18 mouse cellular contexts compared by ENCODE assay signal in genomic region chr12:110830293-110831024, GRCm38 (mm10).
"Had no signal": no experiment of that assay in that cellular context is flagged by ENCODE, and none has a peak within 500 bp of the region (broad histone marks: within the 10 kb centered on the region; RNA-seq: fewer than 3 reads in every experiment).

No protein-coding gene starts in this region.

- H3K4me1 ChIP-seq: midbrain, embryonic 10.5 days; neural tube, embryonic 15.5 days had no signal

- H3K9me3 ChIP-seq: midbrain, embryonic 10.5 days; neural tube, embryonic 13.5 days; neural tube, embryonic 15.5 days had no signal

- H3K27me3 ChIP-seq: neural tube, embryonic 13.5 days; neural tube, embryonic 15.5 days had no signal

- H3K4me3 ChIP-seq: midbrain, embryonic 10.5 days; myocyte; neural tube, embryonic 13.5 days; neural tube, embryonic 15.5 days had no signal

- DNase-seq: lung, adult 18-20 months; lung, embryonic 14.5 days; lung, postnatal 10 days; lung, postnatal 4 days; midbrain, embryonic 14.5 days; retina, postnatal 1 day; right cerebral cortex, adult 18-20 months; right cerebral cortex, postnatal 25 days; right cerebral cortex, postnatal 4 days; spleen, adult 18-20 months; thymus, adult 18-20 months; thymus, postnatal 14 days; thymus, postnatal 36 days had no signal

- H3K9ac ChIP-seq: lung, embryonic 14.5 days; neural tube, embryonic 13.5 days; neural tube, embryonic 15.5 days had no signal

- H3K27ac ChIP-seq: midbrain, embryonic 10.5 days; neural tube, embryonic 13.5 days; neural tube, embryonic 15.5 days had no signal

- H3K36me3 ChIP-seq: midbrain, embryonic 10.5 days; neural tube, embryonic 13.5 days; neural tube, embryonic 15.5 days had no signal

- ATAC-seq: midbrain, embryonic 16.5 days had no signal

- H3K4me2 ChIP-seq: lung, embryonic 14.5 days; neural tube, embryonic 13.5 days; neural tube, embryonic 15.5 days had no signal
